Mouse (Mus musculus) testis, postnatal 10 days (tissue): ENCODE data around the gene Gjc3.

Source experiments
- DNase-seq: peaks from one replicate; pipeline ENCODE4 v3.0.0; 2021; ENCODE audit warnings: low spot score

Gene Gjc3

DNA sequence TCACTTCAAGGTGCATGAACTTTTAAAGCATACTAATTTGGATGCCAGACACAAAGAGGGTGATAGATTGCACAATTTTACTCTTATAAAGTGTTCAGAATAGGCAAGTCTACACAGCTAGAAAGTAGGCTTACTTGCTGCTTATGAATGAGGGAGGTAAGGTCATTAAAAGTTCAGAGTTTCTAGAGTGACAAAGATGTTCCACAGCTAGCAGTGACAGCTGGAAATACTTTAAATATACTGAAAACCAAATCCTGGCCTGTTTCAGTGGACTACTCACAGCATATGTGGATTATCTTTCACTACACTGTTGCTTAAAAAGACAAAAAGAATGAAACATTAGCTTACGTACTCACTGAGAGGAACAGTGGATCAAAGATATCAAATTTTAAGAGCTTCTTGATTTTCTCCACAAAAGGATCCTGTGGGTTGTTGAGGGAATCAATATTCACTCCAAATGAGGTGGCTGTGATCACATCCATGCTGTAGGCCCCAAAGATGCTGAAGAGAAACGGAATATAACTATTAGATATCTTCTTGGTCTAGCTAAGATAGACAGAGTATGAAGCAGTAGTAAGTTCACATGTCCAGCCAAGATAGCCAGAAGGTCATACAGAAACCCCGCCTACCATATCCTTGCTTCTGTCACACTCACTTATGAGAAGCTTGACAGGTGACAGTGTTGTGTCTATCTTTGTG, 53.2 kb downstream of the Gjc3 start:
- DNase-seq: no peak
